Mouse (Mus musculus) gastrocnemius, postnatal 36 days (tissue): Measurements from ENCODE around the gene Dock4. TPM values are rescaled to one million over a fixed set of nuclear protein-coding genes. Genes with fewer than 3 reads are reported as not detected.

ENCODE experiments used
- DNase-seq, 2 experiments: peaks; one replicate each; pipeline ENCODE4 v3.0.0; 2022
- intact Hi-C: fragments of 180-260 bp; cut with DNase I; formaldehyde crosslinking; loops from one replicate; pipeline ENCODE4 v1.15.1; 2025
- total RNA-seq, 2 experiments: library from RNA; stranded (reverse); gene quantifications; 2 replicates each; pipeline ENCODE4 v1.2.3; 2021

The Dock4 gene
- total RNA-seq, 2 experiments from 2014 or later = 10.4 to 11.6 TPM

DNA sequence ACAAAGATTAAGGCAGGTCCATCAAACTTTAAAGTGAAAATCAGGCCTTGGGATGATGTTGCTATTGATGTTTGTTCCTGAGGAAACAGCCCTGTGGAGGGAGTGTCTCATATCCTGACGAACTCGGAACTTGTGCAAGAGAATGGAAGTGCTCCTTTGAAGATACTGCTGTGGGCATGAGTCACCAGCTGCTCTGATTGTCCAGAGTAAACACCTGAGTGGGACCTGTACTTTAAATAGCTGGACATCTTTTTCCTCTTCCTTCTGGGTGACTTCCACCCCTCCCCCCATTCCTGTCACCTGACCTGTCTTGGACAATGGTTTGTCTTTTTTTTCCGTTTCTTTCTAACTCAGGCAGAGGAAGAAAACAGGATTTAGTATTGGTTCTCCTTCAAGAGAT is 13.2 kb downstream of the Dock4 start:
- intact Hi-C loops = no loop called here
- DNase-seq = no peak

GRCm38 (mm10) chr12:40459673-40460265 is 14.0 kb downstream of the Dock4 start:
- DNase-seq = no peak
- intact Hi-C loops = no loop called here

GRCm38 (mm10) chr12:40462693-40463235 is 17.0 kb downstream of the Dock4 start:
- intact Hi-C loops = no loop called here

GRCm38 (mm10) chr12:40463828-40464227 is 18.1 kb downstream of the Dock4 start:
- no peak for DNase-seq
- intact Hi-C loops = no loop called here

More at GRCm38 (mm10) chr12:40462693-40463235, 17.0 kb downstream of the Dock4 start:
- no peak for DNase-seq

DNA sequence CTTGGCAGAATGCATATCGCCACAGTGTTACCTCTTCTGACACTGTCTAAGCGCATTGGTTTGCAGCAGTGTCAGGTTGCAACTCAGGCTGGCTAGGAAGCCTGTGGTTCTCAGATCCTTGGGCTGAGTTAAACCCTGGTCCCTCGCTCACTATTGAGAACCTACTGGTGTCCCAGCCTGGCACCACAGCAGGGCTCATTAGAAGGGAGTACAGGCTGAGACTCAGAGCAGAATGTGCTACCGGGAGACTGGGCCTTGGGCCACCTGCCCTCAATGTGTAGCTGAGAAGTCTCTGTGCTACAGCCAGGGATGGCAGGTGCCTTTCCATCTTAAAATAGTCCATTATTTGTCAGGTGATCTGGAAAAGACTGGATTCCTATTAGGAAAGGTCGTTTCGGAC is 18.5 kb downstream of the Dock4 start:
- DNase-seq = peak in 1 of 2 experiments; percentile 41
- intact Hi-C loops = no loop called here

- intact Hi-C loops = no loop called here
- no peak for DNase-seq
Measured at GRCm38 (mm10) chr12:40468235-40468634, 22.5 kb downstream of the Dock4 start.

DNA sequence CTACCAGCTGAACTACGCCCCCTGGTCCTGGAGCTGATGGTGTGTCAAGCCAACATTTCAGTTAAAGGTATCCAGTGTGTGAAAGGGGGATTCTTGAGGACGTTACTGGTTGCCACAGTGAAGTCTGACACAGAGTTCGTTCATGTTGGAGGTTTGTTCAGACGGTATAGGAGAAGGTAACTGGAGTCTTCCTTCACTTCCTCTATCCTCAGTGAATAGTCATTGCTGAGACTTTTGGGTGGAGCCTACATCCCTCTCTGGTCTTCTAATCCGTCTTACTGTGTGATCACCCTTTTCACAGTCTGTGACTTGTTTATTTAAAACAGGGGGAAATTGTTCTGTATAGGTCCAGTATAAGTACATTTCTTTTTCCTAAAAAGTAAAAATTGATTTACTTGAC is 23.3 kb downstream of the Dock4 start:
- no peak for DNase-seq
- intact Hi-C loops = no loop called here

DNA sequence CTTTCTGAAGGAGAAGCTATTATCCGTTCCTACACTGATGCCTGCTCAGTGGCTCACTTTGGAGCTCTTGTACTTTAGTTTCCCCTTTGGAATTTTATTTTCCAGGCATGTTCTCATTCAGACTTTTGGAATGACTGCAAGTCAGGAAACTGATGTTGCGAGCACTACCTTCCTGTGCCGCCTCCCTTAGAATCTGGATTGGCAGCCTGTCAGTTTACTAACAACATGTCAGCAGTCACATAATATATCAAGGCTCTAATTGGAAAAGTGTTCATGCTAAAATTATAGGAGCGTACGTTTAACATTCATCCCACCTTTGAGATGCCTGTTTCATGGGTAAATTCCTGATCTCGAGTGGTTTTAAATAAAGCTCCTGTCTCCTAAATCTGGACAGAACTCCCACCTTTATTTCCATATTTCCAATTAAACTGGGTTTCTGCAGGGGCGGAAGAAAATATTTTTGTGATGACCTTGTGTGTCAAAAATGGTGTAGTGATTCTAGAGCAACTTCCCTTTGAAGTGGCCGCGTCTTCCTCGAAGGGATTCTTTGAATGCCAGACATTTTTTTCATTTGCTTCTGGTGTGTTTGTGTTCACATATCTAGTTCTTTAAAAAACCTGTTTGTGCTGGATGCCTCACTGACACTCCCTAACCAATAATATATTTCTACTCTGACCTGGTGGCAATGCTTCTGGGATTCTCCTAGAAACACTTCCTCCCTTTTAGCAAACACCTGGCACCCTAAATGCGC is 26.1 kb downstream of the Dock4 start:
- intact Hi-C loops = no loop called here

GRCm38 (mm10) chr12:40473709-40474108 is 28.0 kb downstream of the Dock4 start:
- DNase-seq = no peak
- intact Hi-C loops = no loop called here

More for the DNA sequence above, 26.1 kb downstream of the Dock4 start:
- DNase-seq = no peak

GRCm38 (mm10) chr12:40477621-40478452 is 32.1 kb downstream of the Dock4 start:
- intact Hi-C loops = no loop called here
- DNase-seq = no peak

- DNase-seq = no peak
- intact Hi-C loops = no loop called here
Measured at GRCm38 (mm10) chr12:40484224-40484623, 38.5 kb downstream of the Dock4 start.

DNA sequence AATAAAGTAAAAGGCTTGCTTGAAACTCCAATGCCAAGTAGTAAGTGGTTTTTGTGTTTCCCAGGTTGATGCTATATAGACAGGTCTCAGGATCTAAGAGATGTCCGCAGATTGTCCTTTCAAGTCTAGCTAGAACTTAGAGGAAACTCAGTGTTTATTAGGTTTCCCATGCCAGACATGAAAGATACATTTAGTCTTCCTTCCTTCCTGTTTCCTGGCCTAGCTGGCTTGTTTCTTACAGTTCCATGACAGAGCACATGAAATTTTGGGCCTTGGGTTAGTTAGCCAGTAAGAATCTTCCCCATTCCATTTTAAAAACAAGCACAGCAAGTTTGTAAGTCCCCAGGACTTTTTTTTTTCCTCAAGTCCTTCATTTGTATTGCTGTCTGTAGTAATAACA is 39.5 kb downstream of the Dock4 start:
- intact Hi-C loops = no loop called here
- no peak for DNase-seq

DNA sequence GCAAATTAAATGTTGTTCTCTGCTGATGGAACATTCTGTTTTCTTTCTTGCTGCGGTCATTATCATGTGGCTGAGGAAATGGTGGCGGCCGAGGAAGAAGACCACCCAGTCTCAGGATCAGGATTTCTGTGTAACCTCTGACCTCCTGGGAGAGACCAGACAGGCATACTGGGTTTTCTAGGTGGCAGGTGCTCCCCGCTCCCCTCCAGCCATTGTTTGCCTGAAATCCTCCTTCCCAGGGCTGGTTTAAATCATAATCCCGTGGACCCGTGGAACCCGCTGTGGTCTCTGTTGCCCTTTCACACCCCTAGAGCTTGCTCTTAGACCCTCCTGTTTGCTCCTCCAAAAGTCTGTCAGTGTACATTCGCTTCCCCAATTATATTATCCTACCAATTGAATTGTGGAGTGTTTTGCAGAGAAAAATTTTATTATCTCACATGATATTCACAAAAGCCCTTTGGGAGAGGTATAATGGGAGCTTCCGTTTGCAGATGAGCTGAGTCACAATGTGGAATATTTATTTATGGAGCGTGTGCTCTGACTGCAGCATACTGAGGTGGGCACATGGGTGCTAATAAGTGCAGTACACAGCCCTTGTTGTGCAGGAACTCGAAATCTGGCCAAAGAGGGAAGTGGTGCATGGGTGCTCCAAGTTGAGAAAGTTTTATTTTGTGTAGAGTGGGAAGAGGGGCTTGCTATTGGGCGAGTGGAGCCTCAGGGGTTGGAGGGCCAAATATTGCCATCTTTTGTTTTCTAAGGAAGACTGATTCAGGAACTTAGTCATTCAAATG is 40.5 kb downstream of the Dock4 start:
- no peak for DNase-seq
- intact Hi-C loops = no loop called here

DNA sequence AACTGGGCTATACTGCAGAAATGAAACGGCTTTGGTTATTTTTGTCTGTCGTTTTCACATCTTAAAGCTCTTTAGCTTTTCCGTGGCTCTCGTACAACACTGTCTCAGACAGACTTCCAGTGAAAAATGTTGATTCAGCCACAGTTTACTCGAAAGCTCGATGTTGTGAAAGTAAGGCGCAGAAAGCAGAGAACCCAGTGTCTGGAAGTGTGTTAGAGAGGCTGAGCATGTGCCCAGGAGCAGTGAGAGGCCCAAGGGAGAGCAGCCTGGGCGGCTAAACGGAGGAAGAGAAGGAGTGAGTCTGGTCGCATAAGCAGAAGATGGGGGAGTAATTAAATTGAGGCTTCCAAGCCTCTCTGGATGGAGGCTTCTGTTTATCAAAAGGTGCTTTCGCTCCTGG is 50.6 kb downstream of the Dock4 start:
- intact Hi-C loops = loop anchor here (5.0 kb wide), 2 partner anchors 44 to 239 kb away; no protein-coding TSS in a partner anchor
- DNase-seq = no peak

DNA sequence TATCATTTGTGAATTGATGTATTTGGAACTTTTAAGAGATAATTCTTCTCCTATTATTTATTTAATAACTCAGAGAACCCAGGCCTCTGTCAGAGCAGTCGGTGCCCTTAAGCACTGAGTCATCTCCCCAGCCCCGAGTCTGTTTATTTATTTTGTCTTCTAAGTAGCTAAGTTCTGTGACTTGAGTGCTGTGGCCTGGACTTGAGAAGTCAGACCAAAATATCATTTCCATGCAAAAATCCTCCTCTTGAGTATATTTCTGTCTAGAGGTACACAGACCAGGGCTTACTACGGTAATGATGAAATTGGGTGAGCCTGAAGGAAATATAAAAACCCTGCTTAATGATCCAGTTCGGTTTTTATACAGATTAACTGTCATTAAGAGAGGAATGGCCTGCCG is 52.1 kb downstream of the Dock4 start:
- intact Hi-C loops = loop anchor here (5.0 kb wide), 2 partner anchors 46 to 241 kb away; no protein-coding TSS in a partner anchor

GRCm38 (mm10) chr12:40498250-40498671 is 52.5 kb downstream of the Dock4 start:
- no peak for DNase-seq
- intact Hi-C loops = loop anchor here (5.0 kb wide), 2 partner anchors 46 to 241 kb away; no protein-coding TSS in a partner anchor

More for the DNA sequence above, 52.1 kb downstream of the Dock4 start:
- DNase-seq = no peak

- peak; percentile 66 to 72 for DNase-seq
- intact Hi-C loops = loop anchor here (5.0 kb wide), 2 partner anchors 47 to 242 kb away; no protein-coding TSS in a partner anchor
Measured at GRCm38 (mm10) chr12:40498928-40499626, 53.3 kb downstream of the Dock4 start.

DNA sequence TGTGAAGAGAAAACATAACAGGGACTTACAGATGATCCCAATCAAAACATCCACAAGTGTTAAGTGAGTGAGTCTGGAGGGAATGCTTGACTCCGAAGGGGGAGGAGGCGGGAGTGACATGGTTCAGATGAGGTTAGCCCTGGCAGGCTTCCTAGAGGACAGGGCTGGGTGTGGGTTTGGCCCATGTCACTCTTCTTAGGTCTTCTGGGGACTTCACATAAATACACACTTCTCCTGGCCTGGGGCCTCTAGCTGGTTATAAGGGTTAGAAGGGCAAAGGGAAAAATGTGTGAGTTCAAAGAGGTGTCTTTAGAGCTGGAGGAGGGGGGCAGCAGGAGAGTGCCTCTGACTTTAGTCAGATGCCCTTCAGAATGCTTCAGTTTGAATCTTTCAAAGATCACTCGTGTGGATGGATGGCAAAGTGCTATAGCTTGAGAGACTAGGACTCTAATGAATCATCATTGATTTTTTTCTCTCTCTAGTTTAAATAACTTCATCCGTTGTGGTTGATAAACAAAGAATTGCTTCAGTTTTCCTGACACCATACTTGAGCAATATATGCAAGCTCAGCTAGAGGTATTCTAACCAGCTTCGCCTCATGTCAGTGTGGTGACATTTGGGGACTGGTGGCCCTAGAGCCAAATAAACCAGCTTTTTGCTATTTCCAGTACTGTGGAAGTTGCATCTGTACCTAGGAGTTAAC is 54.0 kb downstream of the Dock4 start:
- intact Hi-C loops = loop anchor here (5.0 to 10.0 kb wide), 3 partner anchors 47 to 242 kb away; no protein-coding TSS in a partner anchor
- peak; percentile 46 to 70 for DNase-seq
